Mouse (Mus musculus) adrenal gland, adult 10 weeks (tissue): ENCODE data around the gene Rab3c. TPM values are rescaled to one million over a fixed set of nuclear protein-coding genes. Genes with fewer than 3 reads are reported as not detected.

Experiments
- polyA plus RNA-seq: library from polyadenylated mRNA; stranded (reverse); fragments of 350-450 nt; fragmentation: Illumina TruSeq; extraction: RNeasy Lipid Tissue Mini Kit (QIAGEN cat#74804); gene quantifications from one replicate; pipeline ENCODE4 v1.2.3, GENCODE M21; 2014; ENCODE audit warnings: low read depth, low replicate concordance

Gene Rab3c
- polyA plus RNA-seq = 102 TPM

DNA sequence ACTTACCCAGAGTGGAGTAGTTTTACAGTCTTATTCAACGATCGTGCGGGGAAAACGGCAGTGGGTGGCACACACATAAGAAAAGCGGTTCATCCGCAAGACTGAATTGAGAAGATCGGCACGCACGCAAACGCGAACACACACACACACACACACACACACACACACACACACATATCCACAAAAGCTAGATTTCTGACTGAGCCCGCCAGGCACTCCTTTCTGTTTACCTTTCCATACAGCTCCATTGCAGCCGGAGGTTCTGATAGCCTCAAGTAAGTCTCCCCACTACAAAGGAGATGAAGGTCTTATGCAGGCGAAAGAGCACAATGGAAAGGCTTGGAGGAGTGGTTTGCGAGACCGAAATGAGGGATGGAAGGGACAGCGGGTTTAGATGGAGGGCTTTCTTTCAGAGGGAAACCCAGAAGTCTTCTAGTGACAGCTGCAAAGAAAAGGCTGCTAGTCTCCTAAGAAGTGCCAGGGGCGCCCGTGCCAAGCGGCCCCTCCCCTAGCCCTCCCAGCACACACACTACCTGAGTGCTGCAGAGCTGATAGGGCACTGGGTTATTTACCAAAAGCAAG is at the start of gene Rab3c:
Rab3c (minus strand) TSS at position 434 of the 582 bp plus-strand sequence.

Other genes starting within 250 kb of the Rab3c start
- 0.47 TPM for gene Gapt, start 76.2 kb upstream of the Rab3c start, polyA plus RNA-seq
- gene Plk2, start 114.0 kb upstream of the Rab3c start, polyA plus RNA-seq = 26.6 TPM